In genomic region chr13:100878264-100878663, GRCm38 (mm10) we compare ENCODE assay signal across 15 mouse cellular contexts.
"Had no signal": no experiment of that assay in that cellular context is flagged by ENCODE, and none has a peak within 500 bp of the region (broad histone marks: within the 10 kb centered on the region; RNA-seq: fewer than 3 reads in every experiment).

No protein-coding gene starts in this region.

- H3K27me3 ChIP-seq: liver, embryonic 12.5 days; liver, embryonic 15.5 days had no signal

- H3K9ac ChIP-seq: limb, embryonic 13.5 days; liver, embryonic 12.5 days; liver, embryonic 15.5 days had no signal

- DNase-seq: layer of hippocampus, adult 9-11 months; liver; lung, adult 2 months; lung, postnatal 10 days; lung, postnatal 36 days; midbrain, embryonic 14.5 days; thymus, adult 18-20 months; thymus, postnatal 36 days had no signal

- H3K4me2 ChIP-seq: limb, embryonic 13.5 days; liver, embryonic 12.5 days; liver, embryonic 15.5 days; midbrain, embryonic 11.5 days had no signal

- H3K36me3 ChIP-seq: limb, embryonic 10.5 days; limb, embryonic 13.5 days; liver, embryonic 12.5 days; liver, embryonic 15.5 days had no signal

- H3K27ac ChIP-seq: layer of hippocampus, adult 2 months; limb, embryonic 10.5 days; limb, embryonic 13.5 days; liver, embryonic 12.5 days; liver, embryonic 15.5 days had no signal

- ATAC-seq: intestine, postnatal 0 days; liver, embryonic 12.5 days had no signal

- H3K4me3 ChIP-seq: layer of hippocampus, adult 2 months; limb, embryonic 10.5 days; limb, embryonic 13.5 days; liver, embryonic 12.5 days; liver, embryonic 15.5 days had no signal

- H3K9me3 ChIP-seq: limb, embryonic 10.5 days; limb, embryonic 13.5 days; liver, embryonic 12.5 days; liver, embryonic 15.5 days had no signal

- H3K4me1 ChIP-seq: limb, embryonic 10.5 days; limb, embryonic 13.5 days had no signal
